Mouse (Mus musculus) kidney, adult 2 months (tissue): ENCODE data around the gene Aes.

Experiments used
- CTCF ChIP-seq: fragments of 200-500 bp; conservative IDR thresholded peaks from 2 replicates; pipeline ENCODE4 v1.5.1; 2011; ENCODE audit warnings: low read depth, mild to moderate bottlenecking, control low read depth, low read length, moderate library complexity, mixed read lengths; ENCODE audit not compliant: insufficient read depth, insufficient read length
- POLR2A ChIP-seq: fragments of 200-500 bp; IDR thresholded peaks from one replicate; pipeline ENCODE4 v1.6.1; 2011; ENCODE audit warnings: low read depth, low read length, control low read depth

DNA sequence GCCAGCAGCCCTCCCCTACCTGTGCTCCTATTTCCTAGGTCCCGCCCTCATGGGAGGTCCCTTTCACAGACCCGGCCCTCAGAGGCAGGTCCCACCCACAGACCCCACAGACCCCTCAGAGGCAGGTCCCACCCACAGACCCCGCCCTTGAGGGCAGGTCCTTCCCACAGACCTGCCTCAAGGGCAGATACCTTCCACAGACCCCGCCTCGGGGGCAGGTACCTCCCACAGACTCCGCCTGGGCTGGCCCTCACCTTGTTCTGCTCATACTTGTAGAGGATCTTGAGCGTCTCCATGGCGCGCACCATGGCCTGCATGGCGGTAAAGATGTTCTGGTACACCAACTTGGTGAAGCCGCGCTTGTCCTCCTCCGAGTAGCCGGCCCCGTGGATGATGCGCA, 24.5 kb upstream of the Aes start:
- TF ChIP-seq CTCF (no peak), POLR2A (no peak)
